Mouse (Mus musculus) thymus, adult 2 months (tissue): Measurements from ENCODE around the gene Klf2. TPM values are rescaled to one million over a fixed set of nuclear protein-coding genes. Genes with fewer than 3 reads are reported as not detected.

Experiments
- DNase-seq: peaks from one replicate; pipeline ENCODE4 v3.0.0; 2021
- H3K27ac ChIP-seq: fragments of 200-500 bp; 2 replicates; pipeline ENCODE4 v1.5.1; 2012; ENCODE audit warnings: low read length, control low read depth; ENCODE audit not compliant: control insufficient read depth, insufficient read depth
- H3K27me3 ChIP-seq: fragments of 200-500 bp; 2 replicates; pipeline ENCODE4 v1.6.1; 2012; ENCODE audit warnings: mild to moderate bottlenecking, low read length, moderate library complexity, mixed read lengths; ENCODE audit not compliant: control insufficient read depth, insufficient read depth
- H3K36me3 ChIP-seq: fragments of 200-500 bp; 2 replicates; pipeline ENCODE4 v1.6.1; 2012; ENCODE audit warnings: mild to moderate bottlenecking, low read length, moderate library complexity; ENCODE audit not compliant: control insufficient read depth, insufficient read depth
- H3K4me1 ChIP-seq: fragments of 200-500 bp; replicated peaks from 2 replicates; pipeline ENCODE4 v1.6.1; 2012; ENCODE audit warnings: low read length; ENCODE audit not compliant: control insufficient read depth, insufficient read depth
- H3K4me3 ChIP-seq: fragments of 200-500 bp; 2 replicates; pipeline ENCODE4 v1.5.1; 2012; ENCODE audit warnings: mild to moderate bottlenecking, low read length, control low read depth, moderate library complexity; ENCODE audit not compliant: control insufficient read depth, insufficient read depth
- CTCF ChIP-seq: fragments of 200-500 bp; IDR thresholded peaks from 2 replicates; pipeline ENCODE4 v1.5.1; 2012; ENCODE audit warnings: mild to moderate bottlenecking, control low read depth, low read length, moderate library complexity, borderline replicate concordance; ENCODE audit not compliant: control insufficient read depth, poor library complexity, insufficient read depth; ENCODE audit errors: extremely low read depth
- POLR2A ChIP-seq: fragments of 200-500 bp; IDR thresholded peaks from 2 replicates; pipeline ENCODE4 v1.6.1; 2012; ENCODE audit warnings: mild to moderate bottlenecking, low read length, control low read depth, moderate library complexity; ENCODE audit not compliant: control insufficient read depth, poor library complexity, insufficient read depth; ENCODE audit errors: extremely low read depth
- WGBS: fragments of 180-500 bp; shearing (Covaris S2); methylation state at CpG from one replicate; pipeline ENCODE4 v1.1.7; 2018; 5-methylcytosine and 5-hydroxymethylcytosine counted together
- polyA plus RNA-seq: library from polyadenylated mRNA; depleted of rRNA; stranded (reverse); fragments of >200 nt; gene quantifications from 2 replicates; pipeline ENCODE4 v1.2.3, GENCODE M21; 2012

The Klf2 gene
- polyA plus RNA-seq, 1 experiment, result 62.1 TPM

DNA sequence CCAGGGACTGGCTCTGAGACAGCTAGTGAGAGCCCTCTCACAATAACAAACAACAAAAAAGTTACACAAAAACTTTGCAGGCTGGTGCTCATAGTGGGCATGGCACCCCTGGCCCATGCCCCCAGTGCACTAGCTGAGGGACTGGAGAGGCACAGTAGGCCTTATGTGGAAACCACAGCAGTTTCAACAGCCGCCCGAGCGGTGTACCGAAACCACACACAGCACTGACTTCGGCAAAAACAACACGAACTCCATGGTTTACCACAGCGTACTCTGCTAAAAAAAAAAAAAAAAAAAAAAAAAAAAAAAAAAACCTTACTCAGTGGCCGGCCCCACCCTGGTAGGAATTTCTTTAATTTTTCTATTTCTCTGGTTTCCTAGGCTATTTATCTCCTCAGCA, 31.9 kb downstream of the Klf2 start:
- DNase-seq, result peak; percentile 72

DNA sequence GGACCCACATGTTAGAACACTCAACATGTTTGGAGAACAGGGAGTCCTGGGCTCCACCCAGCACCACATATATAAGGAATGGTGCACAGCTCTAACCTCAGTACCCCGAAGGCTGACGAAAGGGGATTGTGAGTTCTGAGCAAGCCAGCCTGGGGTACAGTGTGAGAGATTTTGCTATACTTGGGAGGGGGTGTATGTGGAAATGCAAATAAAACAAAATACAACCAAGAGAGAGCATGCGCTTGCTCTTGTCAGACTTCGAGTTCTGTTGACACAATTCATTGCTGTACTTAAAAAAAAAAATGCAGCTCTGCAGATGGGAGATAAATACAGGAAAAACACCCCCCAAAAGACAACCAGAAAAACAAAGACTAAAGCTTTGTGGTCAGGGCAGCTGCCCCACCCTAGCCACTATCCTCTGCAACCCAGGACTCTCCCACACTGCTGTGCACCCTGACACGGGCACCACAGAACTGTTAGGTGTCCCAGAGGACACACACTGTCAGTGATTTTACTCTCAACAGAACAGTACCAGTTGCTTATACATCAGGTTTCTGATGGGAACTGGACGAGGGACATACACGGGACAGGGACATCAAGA, 32.7 kb downstream of the Klf2 start:
- Histone ChIP-seq H3K4me1 (peaks cover 90% of the 10 kb centered on the region), H3K36me3 (no peaks in the 10 kb centered on the region; the same call in 1 of the 2 replicates), H3K4me3 (no peak overlapping the region), H3K27me3 (no peaks in the 10 kb centered on the region), H3K27ac (peak overlapping the region; percentile 78)
- TF ChIP-seq CTCF (no peak), POLR2A (no peak)
- WGBS, result 45% methylated on average over 7 of the region's 7 CpGs
- DNase-seq, result no peak

More for the DNA sequence above, 31.9 kb downstream of the Klf2 start:
- 12% methylated on average over 8 of the region's 8 CpGs for WGBS
- Histone ChIP-seq H3K27ac (peak overlapping the region; percentile 78), H3K36me3 (no peaks in the 10 kb centered on the region; the same call in 1 of the 2 replicates), H3K4me1 (peaks cover 90% of the 10 kb centered on the region), H3K4me3 (no peak overlapping the region), H3K27me3 (no peaks in the 10 kb centered on the region)
- TF ChIP-seq POLR2A (no peak), CTCF (no peak)

DNA sequence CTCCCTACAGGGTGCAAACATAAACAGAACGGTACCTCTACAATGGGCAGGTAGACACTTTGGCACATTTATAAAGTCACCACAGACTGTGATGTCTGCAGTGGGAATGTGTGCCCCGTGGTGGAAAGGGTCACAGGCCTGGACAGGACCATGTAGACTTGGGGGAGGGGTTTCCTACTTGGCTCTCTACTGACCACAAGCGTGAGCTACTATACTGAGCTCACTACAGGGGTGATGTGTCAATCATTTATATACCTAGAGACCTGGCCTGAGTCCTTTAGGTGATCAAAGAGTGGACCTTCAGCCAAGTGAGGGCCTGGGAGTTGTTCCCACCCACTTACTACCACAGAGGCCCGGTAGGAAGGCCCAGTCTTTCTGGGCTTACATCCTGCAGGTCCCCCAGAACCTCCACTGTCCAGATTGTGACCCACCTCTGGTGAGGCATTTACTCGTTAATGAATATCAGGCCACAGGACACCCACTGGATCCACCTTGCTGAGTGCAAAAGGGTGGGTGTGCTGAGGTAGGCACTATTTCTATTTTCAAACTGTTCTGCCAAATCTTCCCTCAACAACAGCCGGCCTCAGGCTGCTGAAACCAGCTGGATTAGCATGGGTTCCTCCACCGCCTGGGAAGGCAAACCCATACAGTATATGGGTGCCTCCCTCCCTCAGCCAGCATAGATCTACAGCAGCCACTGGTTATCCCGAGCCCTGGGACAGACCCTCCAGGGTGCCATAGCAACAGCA, 34.3 kb downstream of the Klf2 start:
- peak overlapping the region; percentile 54 for H3K27ac ChIP-seq
- DNase-seq, result no peak
- no peaks in the 10 kb centered on the region for H3K27me3 ChIP-seq
- H3K4me3 ChIP-seq, result no peak overlapping the region
- 54% methylated on average over 8 of the region's 8 CpGs for WGBS
- TF ChIP-seq POLR2A, result no peak
- no peak for TF ChIP-seq CTCF
- H3K4me1 ChIP-seq, result peaks cover 82% of the 10 kb centered on the region
- no peaks in the 10 kb centered on the region; the same call in 1 of the 2 replicates for H3K36me3 ChIP-seq

DNA sequence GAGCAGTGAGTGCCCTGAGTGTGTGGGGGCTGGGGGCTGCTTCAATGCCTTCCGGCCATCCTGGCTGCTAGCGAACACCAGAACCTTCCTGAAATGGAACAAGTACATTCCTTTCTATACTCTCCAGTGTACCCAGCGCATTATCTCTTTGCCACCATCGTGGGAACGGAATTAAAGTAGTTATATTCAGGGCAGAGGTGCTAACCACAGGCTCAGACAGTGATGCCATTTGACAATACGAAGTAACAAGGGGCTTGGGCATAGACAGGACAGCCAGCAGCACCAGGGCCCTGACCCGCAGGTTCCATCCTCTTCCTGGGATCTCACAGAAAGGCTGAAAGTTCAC, 34.8 kb downstream of the Klf2 start:
- H3K27ac ChIP-seq, result peak overlapping the region; percentile 54
- no peak overlapping the region for H3K4me3 ChIP-seq
- WGBS, result 20% methylated on average over 7 of the region's 7 CpGs
- no peaks in the 10 kb centered on the region for H3K27me3 ChIP-seq
- TF ChIP-seq POLR2A (no peak), CTCF (no peak)
- no peaks in the 10 kb centered on the region; the same call in 1 of the 2 replicates for H3K36me3 ChIP-seq
- H3K4me1 ChIP-seq, result peaks cover 76% of the 10 kb centered on the region
- DNase-seq, result peak; percentile 22

DNA sequence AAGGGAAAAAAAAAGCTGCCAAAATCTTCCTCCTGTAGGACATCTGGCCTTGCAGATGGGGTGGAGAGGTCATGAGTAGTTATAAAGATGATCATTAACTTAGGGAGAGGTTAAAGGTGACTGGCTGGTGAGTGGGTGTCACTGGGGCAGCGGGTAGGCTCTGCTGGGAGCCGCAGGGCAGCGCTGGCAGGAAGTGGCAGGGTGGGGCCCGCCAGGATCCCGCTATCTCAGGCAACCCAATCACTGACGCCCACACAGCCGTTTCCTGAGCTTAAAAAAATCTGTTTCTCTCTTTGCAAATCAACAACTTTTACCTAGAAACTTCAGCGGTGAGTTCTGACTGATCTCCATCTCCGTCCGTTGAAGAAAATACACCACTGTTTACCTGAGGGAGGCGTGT, 35.4 kb downstream of the Klf2 start:
- TF ChIP-seq POLR2A, result no peak
- TF ChIP-seq CTCF, result no peak
- no peaks in the 10 kb centered on the region for H3K27me3 ChIP-seq
- no peak overlapping the region for H3K4me3 ChIP-seq
- H3K4me1 ChIP-seq, result peaks cover 71% of the 10 kb centered on the region
- WGBS, result 3% methylated on average over 11 of the region's 11 CpGs
- H3K27ac ChIP-seq, result peak overlapping the region; percentile 92
- H3K36me3 ChIP-seq, result no peaks in the 10 kb centered on the region; the same call in 1 of the 2 replicates
- peak; percentile 76 for DNase-seq

DNA sequence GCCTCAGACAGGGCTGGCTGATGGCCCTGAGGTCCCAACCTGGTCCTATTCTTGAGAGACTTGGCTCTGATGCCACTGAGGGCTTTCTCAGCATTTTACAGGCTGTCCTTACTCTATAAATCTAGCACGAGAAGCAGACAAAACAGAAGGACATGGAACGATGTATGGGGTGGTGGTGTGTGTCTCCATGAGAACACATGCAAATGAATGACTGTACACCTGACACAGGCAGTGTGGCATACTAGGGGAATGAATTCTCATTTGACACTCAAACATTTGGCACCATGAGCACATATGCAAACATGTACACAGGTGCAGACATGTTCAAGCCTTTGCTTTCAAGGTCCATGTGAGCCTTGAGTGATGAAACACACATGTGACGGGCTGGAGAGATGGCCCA, 37.8 kb downstream of the Klf2 start:
- Histone ChIP-seq H3K36me3 (no peaks in the 10 kb centered on the region; the same call in 1 of the 2 replicates), H3K27ac (peak overlapping the region; percentile 14; the same call in 1 of the 2 replicates), H3K4me1 (peaks cover 53% of the 10 kb centered on the region), H3K27me3 (no peaks in the 10 kb centered on the region), H3K4me3 (no peak overlapping the region)
- DNase-seq, result no peak
- no peak for TF ChIP-seq POLR2A
- TF ChIP-seq CTCF, result no peak
- WGBS, result 97% methylated on average over 3 of the region's 3 CpGs

DNA sequence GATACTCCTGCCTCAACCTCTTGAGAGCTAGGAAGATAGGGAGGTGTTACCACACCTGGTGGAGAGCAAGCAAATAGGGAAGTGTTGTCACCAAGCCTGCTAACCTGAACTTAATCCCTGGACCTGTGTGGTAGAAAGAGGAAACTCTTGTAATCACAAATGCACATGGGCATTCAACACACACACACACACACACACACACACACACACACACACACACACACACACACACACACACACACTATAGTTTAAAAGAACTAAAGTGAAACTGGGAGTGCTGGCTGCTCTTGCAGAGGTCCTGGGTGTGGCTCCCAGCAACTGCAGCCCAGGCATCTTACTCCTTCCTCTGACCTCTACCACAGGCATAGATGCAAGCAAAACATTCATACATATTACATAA, 41.3 kb downstream of the Klf2 start:
- Histone ChIP-seq H3K27ac (no peak overlapping the region), H3K36me3 (no peaks in the 10 kb centered on the region; the same call in 1 of the 2 replicates), H3K27me3 (no peaks in the 10 kb centered on the region), H3K4me3 (no peak overlapping the region), H3K4me1 (peaks cover 27% of the 10 kb centered on the region)
- DNase-seq, result no peak
- TF ChIP-seq CTCF, result no peak
- TF ChIP-seq POLR2A, result no peak
